Mouse (Mus musculus) kidney, adult 11 months (tissue): Measurements from ENCODE around the gene Olfr53.
"Not testable (repeated sequence)": the region's sequence is repeated elsewhere in the genome, so short reads cannot be mapped to it uniquely, and the experiment has no call there.

Source experiments
- DNase-seq: peaks from one replicate; pipeline ENCODE4 v3.0.0; 2022

The Olfr53 gene

DNA sequence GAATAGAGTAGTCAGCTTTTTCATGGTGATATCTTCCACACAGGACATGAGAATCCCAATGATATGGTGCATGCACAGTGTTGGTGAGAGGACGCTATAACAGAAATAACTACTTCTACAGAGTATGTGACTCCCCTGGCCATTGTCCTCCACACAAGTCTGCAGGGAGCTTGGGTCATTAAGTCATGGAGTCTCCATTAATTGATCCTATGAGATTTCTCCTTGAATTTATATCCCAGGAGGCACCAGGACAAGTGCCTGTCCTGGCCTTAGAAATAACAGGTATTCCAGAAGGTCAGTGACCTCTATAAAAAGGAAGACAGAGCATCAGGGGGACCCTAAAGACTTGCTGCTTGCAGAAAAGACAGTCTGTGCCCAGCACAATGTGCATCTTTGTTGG, at the start of gene Olfr53:
Olfr53 (plus strand) TSS at position 301 of the 400 bp plus-strand sequence.
- DNase-seq = no peak

DNA sequence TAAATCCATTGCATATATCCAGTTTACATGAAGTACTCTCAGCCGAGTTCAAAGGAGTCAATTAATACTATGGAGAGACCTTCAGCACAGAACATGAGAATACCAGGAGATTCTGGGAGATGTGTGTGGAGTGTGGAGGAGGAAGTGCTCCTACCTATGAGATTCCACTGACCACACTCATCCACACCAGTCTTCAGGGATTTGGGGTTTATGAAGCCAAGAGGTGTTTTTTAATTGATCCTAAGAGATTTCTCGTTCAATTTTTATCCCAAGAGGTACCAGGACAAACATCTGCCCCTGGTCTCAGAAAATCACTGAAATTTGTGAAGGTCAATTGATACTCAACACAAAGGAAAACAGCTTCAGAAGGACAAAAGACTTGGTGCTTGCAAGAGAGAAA, 45.3 kb upstream of the Olfr53 start, which contains the start of gene Olfr46:
Olfr46 (plus strand) TSS at position 301 of the 400 bp plus-strand sequence.
- not testable (repeated sequence) for DNase-seq

DNA sequence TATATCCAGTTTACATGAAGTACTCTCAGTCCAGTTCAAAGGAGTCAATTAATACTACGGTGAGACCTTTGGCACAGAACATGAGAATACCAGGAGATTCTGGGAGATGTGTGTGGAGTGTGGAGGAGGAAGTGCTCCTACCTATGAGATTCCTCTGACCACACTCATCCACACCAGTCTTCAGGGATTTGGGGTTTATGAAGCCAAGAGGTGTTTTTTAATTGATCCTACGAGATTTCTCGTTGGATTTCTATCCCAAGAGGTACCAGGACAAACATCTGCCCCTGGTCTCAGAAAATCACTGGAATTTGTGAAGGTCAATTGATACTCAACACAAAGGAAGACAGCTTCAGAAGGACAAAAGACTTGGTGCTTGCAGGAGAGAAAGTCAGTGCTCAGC, 17.6 kb upstream of the Olfr53 start, which contains the start of gene Olfr61:
Olfr61 (plus strand) TSS at position 301 of the 400 bp plus-strand sequence.
- DNase-seq = not testable (repeated sequence)

DNA sequence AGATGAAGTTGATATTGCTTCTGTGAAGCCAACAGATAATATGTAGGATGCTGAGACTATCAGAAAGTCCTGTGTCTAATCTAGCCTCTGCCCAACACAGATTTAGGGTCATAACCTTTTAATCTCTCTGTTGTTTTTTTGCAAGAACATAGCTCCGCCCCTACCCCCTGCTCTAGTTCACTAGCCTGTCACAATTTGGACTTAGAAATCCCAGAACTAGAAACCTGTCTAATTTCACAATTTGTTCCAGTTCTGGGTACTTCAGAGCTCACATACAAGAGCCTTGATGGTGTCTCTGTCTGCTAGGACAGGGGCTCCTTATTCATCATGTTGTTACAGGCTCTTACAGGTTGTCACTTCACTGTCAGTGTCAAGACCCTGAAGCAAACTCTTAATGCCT, 15.7 kb upstream of the Olfr53 start:
- DNase-seq = no peak

DNA sequence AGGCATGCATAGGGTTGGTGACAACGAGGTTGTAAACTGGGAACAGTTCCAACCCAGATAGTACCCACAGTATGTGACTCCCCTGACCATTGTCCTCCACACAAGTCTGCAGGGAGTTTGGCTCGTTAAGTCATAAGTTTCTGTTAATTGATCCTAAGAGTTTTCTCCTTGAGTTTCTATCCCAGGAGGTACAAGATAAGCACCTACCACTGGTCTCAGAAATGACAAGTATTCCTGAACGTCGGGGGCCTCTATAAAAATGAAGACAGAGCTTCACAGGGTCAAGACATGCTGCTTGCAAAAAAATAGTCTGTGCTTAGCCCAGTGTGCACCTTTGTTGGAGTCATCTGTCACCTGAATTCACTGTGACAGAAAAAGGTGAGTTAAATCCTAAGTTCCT, 13.4 kb downstream of the Olfr53 start, which contains the start of gene Olfr539:
Olfr539 (plus strand) TSS at position 301 of the 400 bp plus-strand sequence.
- DNase-seq = no peak

DNA sequence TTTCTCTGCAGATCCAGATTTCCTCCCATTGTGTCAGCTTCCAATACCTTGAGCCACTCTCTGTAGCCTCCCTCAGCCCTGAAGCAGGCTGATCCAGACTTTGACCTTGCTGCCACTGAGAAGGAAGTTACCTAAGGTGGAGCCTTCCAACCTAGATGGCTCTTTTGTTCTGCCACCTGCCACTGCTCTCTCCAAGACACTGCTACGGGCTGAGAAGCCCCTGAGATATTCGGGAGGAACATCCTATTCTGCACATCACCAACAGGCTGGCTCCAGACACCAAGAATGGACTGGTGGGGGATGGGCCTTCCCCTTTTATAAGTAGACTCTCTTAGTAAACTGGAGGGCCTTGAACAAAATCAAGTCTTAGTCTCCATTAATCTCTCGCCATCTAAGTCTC, 24.4 kb downstream of the Olfr53 start:
- not testable (repeated sequence) for DNase-seq

DNA sequence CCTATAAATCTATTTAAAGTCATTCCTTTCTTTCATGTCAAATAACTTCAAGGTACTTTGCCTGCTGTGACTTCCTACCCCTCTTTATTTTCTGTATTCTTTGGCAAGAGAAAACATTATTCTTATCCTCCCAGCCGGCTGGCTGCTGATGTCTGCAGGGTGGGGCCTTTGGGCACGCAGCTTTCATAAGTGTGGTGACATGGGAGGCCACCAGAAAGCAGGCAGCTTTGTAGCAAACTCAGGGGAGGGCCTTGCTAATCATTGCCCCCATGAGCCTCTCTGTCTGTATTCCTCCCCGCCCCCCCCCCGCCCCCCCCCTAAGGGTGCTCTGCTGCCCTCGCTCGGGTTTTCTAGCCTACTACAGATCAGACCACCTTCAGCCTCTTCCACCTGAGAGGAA, 29.6 kb downstream of the Olfr53 start:
- no peak for DNase-seq

DNA sequence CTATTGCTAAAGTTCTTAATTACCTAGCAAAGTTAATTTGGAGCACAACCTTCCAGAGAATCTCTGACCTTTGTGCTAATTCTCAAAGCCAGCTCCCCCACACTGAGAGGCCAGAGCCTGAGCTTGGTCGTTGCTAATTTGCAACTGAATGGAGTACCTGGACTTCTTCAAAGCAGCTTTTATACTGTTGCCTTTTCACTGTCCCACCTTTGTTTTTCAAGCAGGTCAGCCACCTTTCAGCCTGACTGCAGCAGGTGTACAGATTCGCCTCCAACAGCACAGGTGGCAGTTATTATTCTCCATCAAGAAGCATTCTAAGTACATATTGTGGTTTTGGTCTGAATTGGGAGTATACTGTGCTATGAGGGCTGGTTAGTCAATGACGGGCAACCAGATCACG, 33.3 kb downstream of the Olfr53 start:
- not testable (repeated sequence) for DNase-seq

DNA sequence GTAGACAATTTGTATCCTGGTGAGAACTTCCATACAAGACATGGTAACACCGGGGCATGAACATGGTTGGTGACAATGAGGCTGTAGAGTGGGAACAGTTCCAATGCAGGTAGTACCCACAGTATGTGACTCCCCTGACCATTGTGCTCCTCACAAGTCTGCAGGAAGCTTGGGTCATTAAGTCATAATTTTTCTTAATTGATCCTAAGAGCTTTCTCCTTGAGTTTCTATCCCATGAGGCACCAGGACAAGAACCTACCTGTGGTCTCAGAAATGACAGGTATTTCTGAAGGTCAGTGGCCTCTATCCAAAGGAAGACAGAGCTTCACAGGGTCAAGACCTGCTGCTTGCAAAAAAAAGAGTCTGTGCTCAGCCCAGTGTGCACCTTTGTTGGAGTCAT, 35.4 kb downstream of the Olfr53 start, which contains the start of gene Olfr45:
Olfr45 (plus strand) TSS at position 301 of the 400 bp plus-strand sequence.
- DNase-seq = no peak

DNA sequence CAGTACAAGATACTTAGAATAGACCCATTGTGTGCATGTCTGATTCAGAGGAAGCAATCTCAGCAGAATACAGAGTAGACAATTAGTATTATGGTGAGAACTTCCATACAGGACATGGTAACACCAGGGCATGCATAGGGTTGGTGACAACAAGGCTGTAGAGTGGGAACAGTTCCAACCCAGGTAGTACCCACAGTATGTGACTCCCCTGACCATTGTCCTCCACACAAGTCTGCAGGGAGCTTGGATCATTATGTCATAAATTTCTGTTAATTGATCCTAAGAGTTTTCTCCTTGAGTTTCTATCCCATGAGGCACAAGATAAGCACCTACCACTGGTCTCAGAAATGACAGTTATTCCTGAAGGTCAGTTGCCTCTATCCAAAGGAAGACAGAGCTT, 50.7 kb downstream of the Olfr53 start, which contains the start of gene Olfr541:
Olfr541 (plus strand) TSS at position 301 of the 400 bp plus-strand sequence.
- no peak for DNase-seq
